Mouse (Mus musculus): Measurements from ENCODE around the gene Mrtfb. TPM values are rescaled to one million over a fixed set of nuclear protein-coding genes. Genes with fewer than 3 reads are reported as not detected.

The Mrtfb gene
- polyA plus RNA-seq, 1 experiment from 2014 or later: 26.2 TPM

GRCm38 (mm10) chr16:13353927-13354326, 97.6 kb downstream of the Mrtfb start:
- peaks cover 25% of the 10 kb centered on the region for H3K4me1 ChIP-seq
- H3K4me2 ChIP-seq (replicated peaks): no peak overlapping the region
- H3K4me3 ChIP-seq (replicated peaks): no peak overlapping the region
- no peak for ATAC-seq (ENCODE audit: insufficient number of reproducible peaks, low FRiP score, low TSS enrichment, low read depth)
- no peak overlapping the region for H3K9ac ChIP-seq
- 0 out of 2 replicates have a peak overlapping the region, but pooled peaks have one; percentile 2 for H3K27ac ChIP-seq (replicated peaks)
- 56% methylated on average over 4 of the region's 4 CpGs for WGBS
- H3K27me3 ChIP-seq: no peaks in the 10 kb centered on the region
- H3K9me3 ChIP-seq (replicated peaks): no peaks in the 10 kb centered on the region
- no peaks in the 10 kb centered on the region for H3K36me3 ChIP-seq

GRCm38 (mm10) chr16:13354431-13354830, 98.2 kb downstream of the Mrtfb start:
- no peak for ATAC-seq (ENCODE audit: insufficient number of reproducible peaks, low FRiP score, low TSS enrichment, low read depth)
- Histone ChIP-seq H3K4me2 (replicated peaks) (no peak overlapping the region), H3K4me3 (replicated peaks) (no peak overlapping the region), H3K9ac (no peak overlapping the region), H3K9me3 (replicated peaks) (no peaks in the 10 kb centered on the region), H3K27me3 (no peaks in the 10 kb centered on the region), H3K27ac (replicated peaks) (no peak overlapping the region), H3K4me1 (peaks cover 28% of the 10 kb centered on the region), H3K36me3 (no peaks in the 10 kb centered on the region)
- 59% methylated on average over 5 of the region's 5 CpGs for WGBS

GRCm38 (mm10) chr16:13357806-13358679, 101.8 kb downstream of the Mrtfb start:
- H3K27me3 ChIP-seq: no peaks in the 10 kb centered on the region
- no peak for ATAC-seq (ENCODE audit: insufficient number of reproducible peaks, low FRiP score, low TSS enrichment, low read depth)
- peaks cover 30% of the 10 kb centered on the region for H3K4me1 ChIP-seq
- 18% methylated on average over 15 of the region's 15 CpGs for WGBS
- H3K27ac ChIP-seq (replicated peaks): no peak overlapping the region; the same call in 1 of the 2 replicates
- H3K4me2 ChIP-seq (replicated peaks): peak overlapping the region; percentile 37
- no peaks in the 10 kb centered on the region for H3K9me3 ChIP-seq (replicated peaks)
- no peaks in the 10 kb centered on the region for H3K36me3 ChIP-seq
- H3K4me3 ChIP-seq (replicated peaks): peak overlapping the region; percentile 13; the same call in 1 of the 2 replicates
- H3K9ac ChIP-seq: no peak overlapping the region

GRCm38 (mm10) chr16:13358741-13359140, 102.5 kb downstream of the Mrtfb start:
- Histone ChIP-seq H3K4me3 (replicated peaks) (0 out of 2 replicates have a peak overlapping the region, but pooled peaks have one; percentile 13), H3K27me3 (no peaks in the 10 kb centered on the region), H3K4me1 (peaks cover 30% of the 10 kb centered on the region), H3K9ac (no peak overlapping the region), H3K9me3 (replicated peaks) (no peaks in the 10 kb centered on the region), H3K36me3 (no peaks in the 10 kb centered on the region), H3K4me2 (replicated peaks) (peak overlapping the region; percentile 37), H3K27ac (replicated peaks) (no peak overlapping the region; the same call in 1 of the 2 replicates)
- no peak for ATAC-seq (ENCODE audit: insufficient number of reproducible peaks, low FRiP score, low TSS enrichment, low read depth)

- Histone ChIP-seq H3K4me1 (peaks cover 26% of the 10 kb centered on the region), H3K27me3 (no peaks in the 10 kb centered on the region), H3K36me3 (no peaks in the 10 kb centered on the region), H3K9ac (no peak overlapping the region), H3K9me3 (replicated peaks) (no peaks in the 10 kb centered on the region), H3K27ac (replicated peaks) (no peak overlapping the region; the same call in 1 of the 2 replicates), H3K4me2 (replicated peaks) (no peak overlapping the region), H3K4me3 (replicated peaks) (no peak overlapping the region)
- ATAC-seq (ENCODE audit: insufficient number of reproducible peaks, low FRiP score, low TSS enrichment, low read depth): no peak
- 41% methylated on average over 9 of the region's 9 CpGs for WGBS
These were observed 103.2 kb downstream of the Mrtfb start for GRCm38 (mm10) chr16:13359405-13359858.

GRCm38 (mm10) chr16:13360208-13360607, 103.9 kb downstream of the Mrtfb start:
- H3K9me3 ChIP-seq (replicated peaks): no peaks in the 10 kb centered on the region
- H3K4me1 ChIP-seq: peaks cover 26% of the 10 kb centered on the region
- H3K27me3 ChIP-seq: no peaks in the 10 kb centered on the region
- H3K9ac ChIP-seq: no peak overlapping the region
- no peaks in the 10 kb centered on the region for H3K36me3 ChIP-seq
- H3K4me3 ChIP-seq (replicated peaks): no peak overlapping the region
- no peak overlapping the region for H3K4me2 ChIP-seq (replicated peaks)
- no peak for ATAC-seq (ENCODE audit: insufficient number of reproducible peaks, low FRiP score, low TSS enrichment, low read depth)
- H3K27ac ChIP-seq (replicated peaks): no peak overlapping the region

GRCm38 (mm10) chr16:13360835-13361234, 104.6 kb downstream of the Mrtfb start:
- H3K27me3 ChIP-seq: no peaks in the 10 kb centered on the region
- no peak overlapping the region for H3K4me3 ChIP-seq (replicated peaks)
- 71% methylated on average over 5 of the region's 5 CpGs for WGBS
- no peak overlapping the region for H3K4me2 ChIP-seq (replicated peaks)
- no peak overlapping the region for H3K9ac ChIP-seq
- ATAC-seq (ENCODE audit: insufficient number of reproducible peaks, low FRiP score, low TSS enrichment, low read depth): no peak
- no peaks in the 10 kb centered on the region for H3K9me3 ChIP-seq (replicated peaks)
- H3K36me3 ChIP-seq: no peaks in the 10 kb centered on the region
- H3K4me1 ChIP-seq: peaks cover 26% of the 10 kb centered on the region
- H3K27ac ChIP-seq (replicated peaks): no peak overlapping the region

GRCm38 (mm10) chr16:13363141-13363540, 106.9 kb downstream of the Mrtfb start:
- H3K27ac ChIP-seq (replicated peaks): no peak overlapping the region
- no peaks in the 10 kb centered on the region for H3K36me3 ChIP-seq
- peaks cover 27% of the 10 kb centered on the region for H3K4me1 ChIP-seq
- no peaks in the 10 kb centered on the region for H3K9me3 ChIP-seq (replicated peaks)
- no peak for ATAC-seq (ENCODE audit: insufficient number of reproducible peaks, low FRiP score, low TSS enrichment, low read depth)
- H3K4me2 ChIP-seq (replicated peaks): no peak overlapping the region
- H3K9ac ChIP-seq: no peak overlapping the region
- H3K4me3 ChIP-seq (replicated peaks): no peak overlapping the region
- no peaks in the 10 kb centered on the region for H3K27me3 ChIP-seq
- WGBS: 68% methylated on average over 5 of the region's 5 CpGs

GRCm38 (mm10) chr16:13364145-13364544, 107.9 kb downstream of the Mrtfb start:
- H3K4me2 ChIP-seq (replicated peaks): no peak overlapping the region
- H3K36me3 ChIP-seq: no peaks in the 10 kb centered on the region
- H3K4me3 ChIP-seq (replicated peaks): no peak overlapping the region
- peaks cover 19% of the 10 kb centered on the region for H3K4me1 ChIP-seq
- WGBS: 49% methylated on average over 3 of the region's 3 CpGs
- no peak overlapping the region for H3K9ac ChIP-seq
- no peaks in the 10 kb centered on the region for H3K9me3 ChIP-seq (replicated peaks)
- no peaks in the 10 kb centered on the region for H3K27me3 ChIP-seq
- H3K27ac ChIP-seq (replicated peaks): no peak overlapping the region
- no peak for ATAC-seq (ENCODE audit: insufficient number of reproducible peaks, low FRiP score, low TSS enrichment, low read depth)

GRCm38 (mm10) chr16:13366256-13366655, 110.0 kb downstream of the Mrtfb start:
- Histone ChIP-seq H3K4me2 (replicated peaks) (no peak overlapping the region), H3K4me1 (peaks cover 21% of the 10 kb centered on the region), H3K27ac (replicated peaks) (no peak overlapping the region), H3K36me3 (no peaks in the 10 kb centered on the region), H3K27me3 (no peaks in the 10 kb centered on the region), H3K9ac (no peak overlapping the region), H3K4me3 (replicated peaks) (no peak overlapping the region), H3K9me3 (replicated peaks) (no peaks in the 10 kb centered on the region)
- 68% methylated on average over 1 of the region's 1 CpGs for WGBS
- no peak for ATAC-seq (ENCODE audit: insufficient number of reproducible peaks, low FRiP score, low TSS enrichment, low read depth)

GRCm38 (mm10) chr16:13366802-13367465, 110.7 kb downstream of the Mrtfb start:
- Histone ChIP-seq H3K36me3 (no peaks in the 10 kb centered on the region), H3K4me1 (peaks cover 26% of the 10 kb centered on the region), H3K27me3 (no peaks in the 10 kb centered on the region), H3K9me3 (replicated peaks) (no peaks in the 10 kb centered on the region), H3K27ac (replicated peaks) (peak overlapping the region; percentile 58; the same call in 1 of the 2 replicates), H3K4me2 (replicated peaks) (no peak overlapping the region), H3K9ac (no peak overlapping the region), H3K4me3 (replicated peaks) (no peak overlapping the region)
- no peak for ATAC-seq (ENCODE audit: insufficient number of reproducible peaks, low FRiP score, low TSS enrichment, low read depth)
- 23% methylated on average over 4 of the region's 4 CpGs for WGBS
